Mouse (Mus musculus): ENCODE data around the gene Carmil3. TPM values are rescaled to one million over a fixed set of nuclear protein-coding genes. Genes with fewer than 3 reads are reported as not detected.

Carmil3 gene
- total and polyA plus RNA-seq, 2 experiments from 2014 or later: 0.56 to 6.1 TPM

GRCm38 (mm10) chr14:55478651-55479599 is 11.5 kb upstream of the Carmil3 start, which contains the start of gene Dhrs4:
Dhrs4 (plus strand) TSS chr14:55478758.
- peak; percentile 72 for DNase-seq (ENCODE audit: low spot score)
- under 1% methylated on average over 38 of the region's 38 CpGs for WGBS
- peaks cover 4% of the 10 kb centered on the region; the same call in 1 of the 2 replicates for H3K4me1 ChIP-seq (ENCODE audit: control insufficient read depth, insufficient read depth)
- H3K4me3 ChIP-seq (ENCODE audit: low read depth, low read length): peak within 1 kb of the TSS; percentile 60
- H3K9ac ChIP-seq (replicated peaks; ENCODE audit: low read depth, low read length): peak within 1 kb of the TSS; percentile 59
- peak within 1 kb of the TSS; percentile 64 for H3K4me2 ChIP-seq (ENCODE audit: low read depth, low read length)
- no peaks in the 10 kb centered on the region for H3K9me3 ChIP-seq (replicated peaks; ENCODE audit: control insufficient read depth, low read length)
- H3K27ac ChIP-seq (ENCODE audit: low read depth): peak within 1 kb of the TSS; percentile 72
- TF ChIP-seq EP300 (IDR thresholded peaks at IDR 0.05; ENCODE audit: low read depth): no peak
- peak; percentile 64 for TF ChIP-seq CTCF (IDR thresholded peaks at IDR 0.05; ENCODE audit: low read depth)
- peak; percentile 96 for ATAC-seq (ENCODE audit: insufficient read depth, low read depth)
- no peaks in the 10 kb centered on the region for H3K27me3 ChIP-seq (ENCODE audit: control insufficient read depth, insufficient read depth, low read length)
- H3K36me3 ChIP-seq (replicated peaks; ENCODE audit: control insufficient read depth, insufficient read depth, low read length): 0 out of 2 replicates have a peak, but pooled peaks cover 11% of the 10 kb centered on the region

- no peaks in the 10 kb centered on the region for H3K9me3 ChIP-seq (replicated peaks; ENCODE audit: control insufficient read depth, low read length)
- H3K27me3 ChIP-seq (ENCODE audit: control insufficient read depth, insufficient read depth, low read length): no peaks in the 10 kb centered on the region
- TF ChIP-seq CTCF (IDR thresholded peaks at IDR 0.05; ENCODE audit: low read depth) (no peak), EP300 (IDR thresholded peaks at IDR 0.05; ENCODE audit: low read depth) (no peak)
- 87% methylated on average over 10 of the region's 10 CpGs for WGBS
- H3K4me2 ChIP-seq (ENCODE audit: low read depth, low read length): no peak overlapping the region
- no peak overlapping the region for H3K9ac ChIP-seq (replicated peaks; ENCODE audit: low read depth, low read length)
- H3K36me3 ChIP-seq (replicated peaks; ENCODE audit: control insufficient read depth, insufficient read depth, low read length): 0 out of 2 replicates have a peak, but pooled peaks cover 11% of the 10 kb centered on the region
- H3K4me1 ChIP-seq (ENCODE audit: control insufficient read depth, insufficient read depth): peaks cover 4% of the 10 kb centered on the region; the same call in 1 of the 2 replicates
- ATAC-seq (ENCODE audit: insufficient read depth, low read depth) (no peak), DNase-seq (ENCODE audit: low spot score) (no peak)
- H3K27ac ChIP-seq (ENCODE audit: low read depth): no peak overlapping the region
- no peak overlapping the region for H3K4me3 ChIP-seq (ENCODE audit: low read depth, low read length)
Observed at GRCm38 (mm10) chr14:55479629-55480028, 10.8 kb upstream of the Carmil3 start.

GRCm38 (mm10) chr14:55484430-55485085 is 5.9 kb upstream of the Carmil3 start:
- no peak overlapping the region for H3K4me2 ChIP-seq (ENCODE audit: low read depth, low read length)
- DNase-seq (ENCODE audit: low spot score) (no peak), ATAC-seq (ENCODE audit: insufficient read depth, low read depth) (no peak)
- no peak overlapping the region for H3K4me3 ChIP-seq (ENCODE audit: low read depth, low read length)
- peaks cover under 1% of the 10 kb centered on the region; the same call in 1 of the 2 replicates for H3K4me1 ChIP-seq (ENCODE audit: control insufficient read depth, insufficient read depth)
- peaks cover 31% of the 10 kb centered on the region; the same call in 1 of the 2 replicates for H3K36me3 ChIP-seq (replicated peaks; ENCODE audit: control insufficient read depth, insufficient read depth, low read length)
- TF ChIP-seq EP300 (IDR thresholded peaks at IDR 0.05; ENCODE audit: low read depth) (no peak), CTCF (IDR thresholded peaks at IDR 0.05; ENCODE audit: low read depth) (no peak)
- H3K27ac ChIP-seq (ENCODE audit: low read depth): no peak overlapping the region
- H3K9ac ChIP-seq (replicated peaks; ENCODE audit: low read depth, low read length): no peak overlapping the region
- H3K9me3 ChIP-seq (replicated peaks; ENCODE audit: control insufficient read depth, low read length): no peaks in the 10 kb centered on the region
- H3K27me3 ChIP-seq (ENCODE audit: control insufficient read depth, insufficient read depth, low read length): no peaks in the 10 kb centered on the region
- WGBS: 73% methylated on average over 5 of the region's 5 CpGs

- no peak for ATAC-seq (ENCODE audit: insufficient read depth, low read depth)
- TF ChIP-seq CTCF (IDR thresholded peaks at IDR 0.05; ENCODE audit: low read depth): no peak
- TF ChIP-seq EP300 (IDR thresholded peaks at IDR 0.05; ENCODE audit: low read depth): no peak
- Histone ChIP-seq H3K9me3 (replicated peaks; ENCODE audit: control insufficient read depth, low read length) (no peaks in the 10 kb centered on the region), H3K27ac (ENCODE audit: low read depth) (no peak overlapping the region), H3K4me3 (ENCODE audit: low read depth, low read length) (no peak overlapping the region), H3K4me2 (ENCODE audit: low read depth, low read length) (no peak overlapping the region), H3K9ac (replicated peaks; ENCODE audit: low read depth, low read length) (no peak overlapping the region), H3K4me1 (ENCODE audit: control insufficient read depth, insufficient read depth) (peaks cover 5% of the 10 kb centered on the region), H3K36me3 (replicated peaks; ENCODE audit: control insufficient read depth, insufficient read depth, low read length) (peaks cover 22% of the 10 kb centered on the region; the same call in 1 of the 2 replicates), H3K27me3 (ENCODE audit: control insufficient read depth, insufficient read depth, low read length) (peaks cover 4% of the 10 kb centered on the region; the same call in 1 of the 2 replicates)
- no peak for DNase-seq (ENCODE audit: low spot score)
- WGBS: 84% methylated on average over 8 of the region's 8 CpGs
Observed at GRCm38 (mm10) chr14:55486836-55487235, 3.6 kb upstream of the Carmil3 start.

- TF ChIP-seq CTCF (IDR thresholded peaks at IDR 0.05; ENCODE audit: low read depth) (no peak), EP300 (IDR thresholded peaks at IDR 0.05; ENCODE audit: low read depth) (no peak)
- ATAC-seq (ENCODE audit: insufficient read depth, low read depth) (peak; percentile 64), DNase-seq (ENCODE audit: low spot score) (peak; percentile 46)
- Histone ChIP-seq H3K4me3 (ENCODE audit: low read depth, low read length) (peak overlapping the region; percentile 62), H3K9me3 (replicated peaks; ENCODE audit: control insufficient read depth, low read length) (no peaks in the 10 kb centered on the region), H3K4me1 (ENCODE audit: control insufficient read depth, insufficient read depth) (peaks cover 6% of the 10 kb centered on the region), H3K9ac (replicated peaks; ENCODE audit: low read depth, low read length) (peak overlapping the region; percentile 56), H3K27me3 (ENCODE audit: control insufficient read depth, insufficient read depth, low read length) (peaks cover 4% of the 10 kb centered on the region; the same call in 1 of the 2 replicates), H3K4me2 (ENCODE audit: low read depth, low read length) (peak overlapping the region; percentile 91), H3K27ac (ENCODE audit: low read depth) (no peak overlapping the region), H3K36me3 (replicated peaks; ENCODE audit: control insufficient read depth, insufficient read depth, low read length) (peaks cover 12% of the 10 kb centered on the region; the same call in 1 of the 2 replicates)
- under 1% methylated on average over 30 of the region's 30 CpGs for WGBS
Observed at GRCm38 (mm10) chr14:55491291-55491833, 911 bp downstream of the Carmil3 start.
